Mouse (Mus musculus) kidney, postnatal 10 days (tissue): Measurements from ENCODE around the gene Rasa4.
A peak's percentile ranks its signal among the peaks of the same experiment; 100 is the strongest.
"Not testable (repeated sequence)": the region's sequence is repeated elsewhere in the genome, so short reads cannot be mapped to it uniquely, and the experiment has no call there.

ENCODE experiments used
- DNase-seq: peaks from one replicate; pipeline ENCODE4 v3.0.0; 2021; ENCODE audit warnings: mixed read lengths

Gene Rasa4

DNA sequence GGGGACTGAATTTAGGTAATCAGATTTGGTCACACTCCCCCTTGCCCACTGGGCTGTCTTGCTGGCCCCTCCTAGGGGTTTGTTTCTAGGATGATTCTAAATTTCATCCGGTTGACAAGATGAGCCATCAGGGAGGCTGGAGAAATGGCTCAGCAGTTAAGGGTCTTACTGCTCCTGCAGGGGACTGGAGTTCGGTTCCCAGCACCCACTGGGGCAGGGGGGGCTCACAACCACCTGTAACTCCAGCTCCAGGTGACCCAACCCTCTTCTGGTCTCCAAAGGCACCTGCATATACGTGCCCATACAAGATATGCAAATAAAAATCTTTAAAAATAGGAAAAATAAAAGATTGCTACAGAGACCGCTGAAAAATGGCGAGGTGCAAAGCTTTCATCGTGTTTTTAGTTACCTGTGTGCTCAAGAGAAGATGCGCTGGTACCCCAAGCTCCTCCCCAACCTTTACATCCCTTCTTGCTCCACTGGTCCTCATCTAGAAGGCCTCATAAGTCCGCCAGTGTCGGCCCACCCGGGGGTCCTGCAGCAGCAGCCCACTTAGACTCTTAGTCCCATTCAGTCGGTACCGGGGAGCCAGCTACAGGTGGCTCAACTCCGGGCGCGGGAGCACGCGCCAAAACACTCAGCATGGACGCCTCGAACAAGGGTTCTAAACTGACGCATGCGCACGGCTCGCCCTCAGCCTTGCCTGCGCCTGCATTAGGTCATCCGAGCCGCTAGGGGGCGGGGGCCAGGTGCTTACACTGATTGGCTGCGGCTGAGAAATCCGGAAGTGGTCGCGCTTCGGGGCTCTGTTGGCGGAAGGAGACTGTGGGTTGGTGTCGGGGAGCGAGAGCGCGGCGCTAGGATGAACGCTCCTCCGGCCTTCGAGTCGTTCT is 32.4 kb downstream of the Rasa4 start, which contains the start of gene Polr2j:
Polr2j (plus strand) TSS at position 741 of the 893 bp plus-strand sequence.
- DNase-seq = peak; percentile 98

DNA sequence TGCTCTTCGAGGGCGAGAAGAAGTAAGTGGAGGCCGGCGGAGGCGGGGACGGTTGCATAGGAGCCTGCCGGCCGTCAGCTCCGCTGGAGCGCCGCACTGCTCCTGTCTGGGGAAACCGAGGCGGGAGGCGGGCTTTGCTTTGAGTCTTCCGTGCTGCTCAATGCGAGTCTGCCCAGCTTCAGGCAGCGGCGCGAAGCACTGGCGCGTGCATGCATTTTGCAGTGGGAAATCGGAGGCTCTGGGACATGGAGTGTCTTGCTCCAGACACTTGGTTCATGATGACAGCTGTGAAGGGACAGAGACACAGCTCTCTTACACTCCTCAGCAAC is 33.0 kb downstream of the Rasa4 start:
- DNase-seq = no peak

- DNase-seq = no peak
Measured at GRCm38 (mm10) chr5:136122165-136122564, 38.4 kb downstream of the Rasa4 start.

GRCm38 (mm10) chr5:136135571-136136291 is 52.0 kb downstream of the Rasa4 start, which contains the start of the genes Lrwd1 and Alkbh4:
Gene Lrwd1 (minus strand): TSS chr5:136136074.
Gene Alkbh4 (plus strand): TSS chr5:136136146.
- DNase-seq = peak; percentile 98

GRCm38 (mm10) chr5:136136292-136136990 is 52.7 kb downstream of the Rasa4 start:
- no peak for DNase-seq

DNA sequence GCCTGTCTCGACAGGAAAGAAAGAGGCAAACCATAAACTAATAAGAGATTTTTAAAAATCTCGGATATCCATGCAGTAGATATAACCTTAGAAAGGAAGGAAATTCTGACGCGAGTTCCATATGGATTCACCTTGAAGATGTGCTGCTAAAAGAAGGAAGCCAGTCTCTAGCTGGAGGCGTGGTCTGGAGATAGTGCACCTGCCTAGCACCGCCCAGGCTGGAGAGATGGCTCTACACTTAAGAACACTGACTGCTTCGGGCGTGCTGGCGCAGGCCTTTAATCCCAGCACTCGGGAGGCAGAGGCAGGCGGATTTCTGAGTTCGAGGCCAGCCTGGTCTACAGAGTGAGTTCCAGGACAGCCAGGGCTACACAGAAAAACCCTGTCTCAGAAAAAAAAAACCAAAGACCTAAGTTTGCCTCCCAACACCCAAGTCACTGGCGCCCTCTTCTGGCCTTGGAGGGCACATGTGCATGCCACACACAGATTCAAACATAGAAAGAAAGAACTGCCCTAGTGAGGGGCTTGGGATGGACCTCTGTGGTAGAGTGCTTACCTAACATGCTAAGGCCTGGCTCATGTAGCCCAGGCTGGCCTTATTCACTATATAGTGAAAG is 54.0 kb downstream of the Rasa4 start:
- DNase-seq = peak; percentile 71

GRCm38 (mm10) chr5:136139393-136139792 is 55.7 kb downstream of the Rasa4 start:
- DNase-seq = no peak

DNA sequence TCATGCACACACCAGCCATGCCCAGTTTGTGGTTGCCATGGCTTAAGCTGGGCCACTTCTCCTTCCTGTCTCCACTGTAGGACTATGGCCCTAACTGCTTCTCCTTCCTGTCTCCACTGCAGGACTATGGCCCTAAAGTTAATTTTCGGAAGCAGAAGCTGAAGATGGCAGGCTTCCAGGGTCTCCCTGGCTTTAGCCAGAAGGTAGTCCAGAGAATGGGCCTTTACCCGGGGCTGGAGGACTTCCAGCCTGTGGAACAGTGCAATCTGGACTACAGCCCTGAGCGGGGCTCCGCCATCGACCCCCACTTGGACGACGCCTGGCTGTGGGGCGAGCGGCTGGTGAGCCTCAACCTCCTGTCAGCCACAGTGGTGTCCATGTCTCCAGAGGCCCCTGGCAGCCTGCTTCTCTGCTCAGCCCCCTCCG is 56.4 kb downstream of the Rasa4 start:
- no peak for DNase-seq

DNA sequence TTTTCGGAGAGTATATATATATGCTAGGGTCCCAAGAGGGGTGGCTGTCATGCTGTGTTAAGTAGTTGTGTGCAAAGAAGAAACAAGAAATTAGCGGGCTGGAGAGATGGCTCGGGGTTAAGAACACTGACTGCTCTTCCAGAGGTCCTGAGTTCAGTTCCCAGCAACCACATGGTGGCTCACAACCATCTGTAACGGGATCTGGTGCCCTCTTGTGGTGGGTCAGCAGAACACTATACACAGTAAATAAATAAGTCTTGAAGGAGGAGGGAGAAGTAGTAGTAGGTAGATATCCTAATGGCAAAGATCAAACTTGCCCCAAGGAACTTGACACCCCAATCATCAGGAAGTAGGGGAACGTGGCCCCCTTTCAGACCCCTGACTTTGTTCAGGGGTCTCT is 59.0 kb downstream of the Rasa4 start:
- DNase-seq = no peak

DNA sequence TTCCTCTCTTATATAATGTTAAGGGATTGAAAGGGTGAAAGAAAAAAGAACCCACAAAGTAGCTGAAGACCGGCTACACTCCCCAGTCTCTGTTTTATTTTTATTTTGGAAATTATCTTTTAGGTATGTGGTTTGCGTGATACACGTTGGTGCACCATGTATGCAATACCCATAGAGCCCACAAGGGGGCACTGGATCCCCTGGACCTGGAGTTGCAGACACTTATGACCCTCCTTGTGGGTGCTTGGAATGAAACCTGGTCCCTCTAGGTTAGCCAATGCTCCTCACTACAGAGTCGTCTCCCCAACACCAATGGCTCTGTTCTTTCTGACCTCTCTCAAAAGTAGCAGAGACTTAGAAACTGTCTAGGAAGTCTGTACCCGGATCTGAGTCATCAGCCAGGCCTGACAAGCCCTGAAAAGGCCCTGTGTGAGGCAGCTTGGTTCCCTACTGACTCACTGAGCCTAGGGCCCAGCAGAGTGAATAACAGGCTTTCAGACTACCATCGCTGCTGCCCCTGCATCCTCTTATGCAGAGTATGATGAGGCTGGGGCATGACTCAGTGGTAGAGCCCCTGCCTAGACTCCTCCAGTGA is 59.5 kb downstream of the Rasa4 start:
- peak; percentile 42 for DNase-seq

DNA sequence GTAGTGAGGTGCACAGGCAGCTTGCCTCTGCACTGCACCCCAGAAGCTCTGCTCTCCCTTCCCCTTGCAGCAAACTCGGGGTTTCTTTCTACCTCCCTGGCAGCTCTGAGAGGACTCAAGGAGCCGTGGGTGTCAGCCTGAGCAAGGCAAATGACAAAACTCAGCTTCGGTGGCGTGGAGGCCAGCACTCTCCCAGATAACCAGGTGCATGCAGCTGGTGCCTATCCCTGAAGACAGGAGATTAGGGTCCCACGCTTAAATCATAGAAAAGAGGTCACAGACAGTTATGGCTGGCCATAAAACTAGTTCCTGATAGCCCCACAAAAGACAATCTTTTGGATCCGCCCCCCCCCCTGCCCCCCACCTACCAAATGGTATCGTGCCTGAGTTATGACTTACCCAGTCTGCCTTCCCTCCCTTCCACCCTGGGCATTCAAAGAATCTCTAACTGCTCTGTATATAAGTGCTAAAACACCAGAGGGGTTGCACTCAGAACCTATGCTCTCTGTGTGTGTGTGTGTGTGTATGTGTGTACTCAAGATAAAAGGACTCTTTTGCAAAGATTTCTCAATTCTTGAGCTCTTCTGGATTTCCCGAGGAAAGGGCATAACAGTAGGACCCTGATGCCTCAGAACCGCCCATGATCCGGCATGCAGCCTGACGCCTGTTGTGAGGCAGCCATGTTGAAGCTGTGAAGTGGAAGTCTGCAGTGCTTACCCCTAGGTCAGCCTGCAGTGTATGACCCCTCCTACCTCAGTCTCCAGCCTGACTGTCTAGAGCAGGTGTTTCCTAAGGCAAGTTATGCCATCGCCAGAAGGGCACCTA is 61.1 kb downstream of the Rasa4 start:
- peak; percentile 63 for DNase-seq

GRCm38 (mm10) chr5:136146936-136147335 is 63.2 kb downstream of the Rasa4 start:
- no peak for DNase-seq

DNA sequence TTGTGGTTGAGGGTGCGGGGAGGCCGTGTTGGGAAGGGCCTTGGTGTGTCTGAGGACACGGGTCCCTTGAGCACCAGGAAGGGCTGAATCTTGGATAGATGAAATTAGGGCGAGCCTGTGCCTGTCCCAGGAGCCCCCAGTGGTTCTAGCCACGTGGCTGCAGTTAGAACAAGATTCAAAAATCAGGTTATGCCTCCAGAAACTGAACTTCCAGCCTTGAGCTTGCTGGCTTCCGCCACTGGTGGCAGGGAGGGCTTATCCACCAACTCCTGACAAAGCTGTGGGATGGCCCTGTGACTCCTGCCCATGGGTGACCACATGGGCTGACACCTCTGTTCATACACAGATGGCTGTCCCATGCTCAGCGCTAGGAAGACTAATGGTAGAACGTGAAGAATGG is 64.0 kb downstream of the Rasa4 start:
- DNase-seq = no peak

DNA sequence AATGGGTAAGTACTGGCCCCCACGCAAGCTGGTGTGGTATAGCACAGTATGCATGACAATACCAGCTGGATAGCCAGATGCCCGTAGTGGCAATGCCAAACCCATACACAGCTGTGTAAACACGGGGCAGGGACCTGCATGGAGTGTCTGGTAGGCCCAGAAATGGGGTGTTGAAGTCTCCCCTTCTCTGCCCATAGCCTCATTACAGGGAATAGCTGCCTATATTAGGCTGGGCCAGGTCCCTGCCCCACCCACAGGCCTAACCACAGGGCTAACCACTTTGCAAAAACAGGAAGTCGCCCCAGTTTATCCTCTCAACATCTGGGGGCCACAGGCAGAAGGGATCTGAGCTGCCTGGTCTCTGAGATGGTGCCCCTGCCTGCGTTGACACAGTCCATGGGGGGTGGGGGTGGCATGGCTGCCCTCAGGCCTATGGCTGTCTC is 65.4 kb downstream of the Rasa4 start:
- DNase-seq = not testable (repeated sequence)

DNA sequence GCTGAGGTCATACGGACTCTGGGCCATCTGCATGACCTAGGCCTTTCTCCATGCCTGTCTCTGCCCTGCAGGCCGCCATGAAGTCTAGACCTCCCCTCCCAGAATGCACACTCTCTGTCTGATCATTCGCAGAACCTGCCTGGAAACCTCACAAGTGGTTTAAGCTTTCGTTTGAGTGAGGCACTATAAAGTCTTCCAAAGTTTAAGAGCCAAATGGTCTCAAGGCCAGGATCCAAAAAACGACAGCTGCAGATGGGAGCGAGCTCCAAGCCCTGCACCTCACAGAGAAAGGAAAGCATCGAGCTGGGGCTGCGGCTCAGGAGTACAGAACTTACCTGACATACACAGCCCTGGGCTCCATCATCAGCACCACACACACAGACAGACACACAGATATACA is 68.6 kb downstream of the Rasa4 start:
- peak; percentile 45 for DNase-seq

DNA sequence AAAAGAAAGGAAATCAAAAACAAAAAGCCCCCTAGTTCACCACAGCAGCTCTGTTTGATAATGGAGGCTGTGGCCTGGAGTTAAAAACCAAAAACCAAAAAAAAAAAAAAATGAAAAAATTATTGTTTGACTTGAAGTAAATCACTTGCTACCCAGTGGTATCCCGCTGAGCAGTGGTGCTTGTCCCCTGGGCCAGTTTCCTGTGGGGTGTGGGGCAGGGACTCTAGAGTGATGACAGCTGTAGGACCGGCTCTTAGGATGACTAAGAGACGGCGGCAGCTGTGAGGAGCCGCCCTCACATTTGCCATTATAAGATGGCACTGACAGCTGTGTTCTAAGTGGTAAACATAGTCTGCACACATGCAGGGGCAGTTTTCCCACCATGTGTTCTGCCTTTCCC is 71.7 kb downstream of the Rasa4 start:
- peak; percentile 61 for DNase-seq

GRCm38 (mm10) chr5:136160084-136160483 is 76.4 kb downstream of the Rasa4 start:
- DNase-seq = peak; percentile 68
